Mouse (Mus musculus) embryonic facial prominence, embryonic 10.5 days (tissue): ENCODE results near the gene Gm42742. TPM values are rescaled to one million over a fixed set of nuclear protein-coding genes. Genes with fewer than 3 reads are reported as not detected.

Experiments
- DNase-seq: peaks from one replicate; pipeline ENCODE4 v3.0.0-alpha.2; 2017; ENCODE audit warnings: low spot score
- H3K27ac ChIP-seq: fragments of 300-500 bp; sonication (generic); replicated peaks from 2 replicates; pipeline ENCODE4 v1.5.1; 2016; ENCODE audit warnings: mild to moderate bottlenecking
- H3K27me3 ChIP-seq: fragments of 300-500 bp; sonication (generic); replicated peaks from 2 replicates; pipeline ENCODE4 v1.6.1; 2016; ENCODE audit warnings: low read depth, mild to moderate bottlenecking; ENCODE audit not compliant: poor library complexity, severe bottlenecking
- H3K36me3 ChIP-seq: fragments of 300-500 bp; sonication (generic); replicated peaks from 2 replicates; pipeline ENCODE4 v1.6.1; 2016; ENCODE audit warnings: mild to moderate bottlenecking, moderate library complexity
- H3K4me1 ChIP-seq: fragments of 300-500 bp; sonication (generic); 2 replicates; pipeline ENCODE4 v1.6.1; 2016
- H3K4me3 ChIP-seq: fragments of 300-500 bp; sonication (generic); 2 replicates; pipeline ENCODE4 v1.5.1; 2016; ENCODE audit warnings: mild to moderate bottlenecking, moderate library complexity
- H3K9me3 ChIP-seq: fragments of 300-500 bp; sonication (generic); 2 replicates; pipeline ENCODE4 v1.6.1; 2016; ENCODE audit warnings: mild to moderate bottlenecking
- WGBS: fragments of 180-500 bp; shearing (Covaris S2); methylation state at CpG from one replicate; pipeline ENCODE4 v1.1.7; 2016; 5-methylcytosine and 5-hydroxymethylcytosine counted together
- microRNA-seq: library from miRNA; unstranded; fragments of <30 nt; microRNA quantifications from one replicate; pipeline ENCODE4, GENCODE M21; 2017
- polyA plus RNA-seq: library from polyadenylated mRNA; unstranded; fragments of >200 nt; fragmentation: Nextera tagmentation; extraction: Ambion mirVana; gene quantifications from 2 replicates; pipeline ENCODE4 v1.2.1, GENCODE M21; 2016

Gm42742 gene
- polyA plus RNA-seq, 1 experiment from 2014 or later: 92.9 TPM

GRCm38 (mm10) chr7:126982054-126982453 is 38.8 kb downstream of the Gm42742 start:
- H3K27ac ChIP-seq: no peak overlapping the region
- WGBS: 95% methylated on average over 4 of the region's 4 CpGs

GRCm38 (mm10) chr7:126981601-126982000 is 39.3 kb downstream of the Gm42742 start:
- Histone ChIP-seq H3K27ac (no peak overlapping the region), H3K4me1 (peaks cover 13% of the 10 kb centered on the region), H3K9me3 (no peaks in the 10 kb centered on the region), H3K36me3 (peaks cover 37% of the 10 kb centered on the region), H3K4me3 (no peak overlapping the region), H3K27me3 (no peaks in the 10 kb centered on the region)
- DNase-seq: no peak
- 96% methylated on average over 2 of the region's 2 CpGs for WGBS

More at GRCm38 (mm10) chr7:126982054-126982453, 38.8 kb downstream of the Gm42742 start:
- no peaks in the 10 kb centered on the region for H3K27me3 ChIP-seq
- no peak for DNase-seq
- H3K4me3 ChIP-seq: no peak overlapping the region
- no peaks in the 10 kb centered on the region for H3K9me3 ChIP-seq
- peaks cover 9% of the 10 kb centered on the region for H3K4me1 ChIP-seq
- H3K36me3 ChIP-seq: peaks cover 37% of the 10 kb centered on the region

GRCm38 (mm10) chr7:126978841-126979240 is 42.1 kb downstream of the Gm42742 start:
- 90% methylated on average over 6 of the region's 6 CpGs for WGBS
- Histone ChIP-seq H3K27me3 (no peaks in the 10 kb centered on the region), H3K27ac (no peak overlapping the region), H3K4me3 (no peak overlapping the region), H3K36me3 (peaks cover 37% of the 10 kb centered on the region), H3K9me3 (no peaks in the 10 kb centered on the region), H3K4me1 (peaks cover 17% of the 10 kb centered on the region)
- DNase-seq: no peak

GRCm38 (mm10) chr7:126976878-126977459 is 43.9 kb downstream of the Gm42742 start:
- peaks cover 17% of the 10 kb centered on the region for H3K4me1 ChIP-seq
- no peaks in the 10 kb centered on the region for H3K27me3 ChIP-seq
- DNase-seq: no peak
- H3K4me3 ChIP-seq: peak overlapping the region; percentile 94
- H3K36me3 ChIP-seq: peaks cover 37% of the 10 kb centered on the region
- peak overlapping the region; percentile 98 for H3K27ac ChIP-seq
- H3K9me3 ChIP-seq: no peaks in the 10 kb centered on the region
- 29% methylated on average over 14 of the region's 14 CpGs for WGBS

GRCm38 (mm10) chr7:126975950-126976866 is 44.7 kb downstream of the Gm42742 start, which contains the start of gene Cdiptos:
Gene Cdiptos, minus strand, starts transcription at chr7:126976098.
- WGBS: under 1% methylated on average over 55 of the region's 55 CpGs
- Histone ChIP-seq H3K4me1 (peaks cover 17% of the 10 kb centered on the region), H3K36me3 (peaks cover 33% of the 10 kb centered on the region), H3K27me3 (no peaks in the 10 kb centered on the region), H3K9me3 (no peaks in the 10 kb centered on the region), H3K4me3 (peak within 1 kb of the TSS; percentile 94), H3K27ac (peak within 1 kb of the TSS; percentile 98)
- DNase-seq: peak; percentile 98

GRCm38 (mm10) chr7:126975893-126975949 is 45.2 kb downstream of the Gm42742 start, which contains the start of gene Cdipt:
Gene Cdipt, plus strand, starts transcription at chr7:126975914.
- no peaks in the 10 kb centered on the region for H3K27me3 ChIP-seq
- H3K4me1 ChIP-seq: peaks cover 17% of the 10 kb centered on the region
- H3K27ac ChIP-seq: peak within 1 kb of the TSS; percentile 98
- H3K9me3 ChIP-seq: no peaks in the 10 kb centered on the region
- peak within 1 kb of the TSS; percentile 94 for H3K4me3 ChIP-seq
- 5% methylated on average over 1 of the region's 1 CpGs for WGBS
- no peak for DNase-seq
- peaks cover 29% of the 10 kb centered on the region for H3K36me3 ChIP-seq

- H3K4me1 ChIP-seq: peaks cover 17% of the 10 kb centered on the region
- peaks cover 27% of the 10 kb centered on the region for H3K36me3 ChIP-seq
- H3K27me3 ChIP-seq: no peaks in the 10 kb centered on the region
- no peaks in the 10 kb centered on the region for H3K9me3 ChIP-seq
- peak overlapping the region; percentile 94 for H3K4me3 ChIP-seq
- 13% methylated on average over 8 of the region's 8 CpGs for WGBS
- no peak for DNase-seq
- H3K27ac ChIP-seq: peak overlapping the region; percentile 98
Measured at GRCm38 (mm10) chr7:126975493-126975892, 45.4 kb downstream of the Gm42742 start.

GRCm38 (mm10) chr7:126967361-126967760 is 53.5 kb downstream of the Gm42742 start:
- Histone ChIP-seq H3K4me1 (peaks cover 7% of the 10 kb centered on the region), H3K36me3 (no peaks in the 10 kb centered on the region), H3K27me3 (peaks cover 22% of the 10 kb centered on the region), H3K4me3 (no peak overlapping the region), H3K9me3 (no peaks in the 10 kb centered on the region), H3K27ac (no peak overlapping the region)
- WGBS: 68% methylated on average over 6 of the region's 6 CpGs
- no peak for DNase-seq

GRCm38 (mm10) chr7:126965568-126965967 is 55.3 kb downstream of the Gm42742 start:
- Histone ChIP-seq H3K9me3 (no peaks in the 10 kb centered on the region), H3K4me3 (no peak overlapping the region), H3K36me3 (no peaks in the 10 kb centered on the region), H3K27ac (no peak overlapping the region), H3K4me1 (peaks cover 7% of the 10 kb centered on the region), H3K27me3 (peaks cover 36% of the 10 kb centered on the region)
- DNase-seq: no peak
- 89% methylated on average over 3 of the region's 3 CpGs for WGBS

Small RNA genes lying within 50 kb of the gene (microRNA-seq; reads per million reads assigned to microRNA genes)
- gene Gm44343: not detected

Other genes with a start within 250 kb of the Gm42742 start
- 51.1 and 64.4 TPM in 2 replicates for gene Ypel3, start 244.1 kb downstream of the Gm42742 start, polyA plus RNA-seq
- 0.36 and 0.60 TPM in 2 replicates for gene Tbx6, start 239.6 kb downstream of the Gm42742 start, polyA plus RNA-seq
- 390 and 408 TPM in 2 replicates for gene Ppp4c, start 228.6 kb downstream of the Gm42742 start, polyA plus RNA-seq
- gene Fam57b, start 223.4 kb downstream of the Gm42742 start, polyA plus RNA-seq: 0.80 and 1.2 TPM in 2 replicates
- gene 4930451I11Rik, start 189.5 kb downstream of the Gm42742 start, polyA plus RNA-seq: not detected in 2 replicates
- 3.1 and 5.5 TPM in 2 replicates for gene Doc2a, start 173.7 kb downstream of the Gm42742 start, polyA plus RNA-seq
- gene Hirip3, start 159.1 kb downstream of the Gm42742 start, polyA plus RNA-seq: 49.3 and 57.0 TPM in 2 replicates
- 114 and 118 TPM in 2 replicates for gene Ino80e, start 158.7 kb downstream of the Gm42742 start, polyA plus RNA-seq
- 55.3 and 56.9 TPM in 2 replicates for gene Taok2, start 136.4 kb downstream of the Gm42742 start, polyA plus RNA-seq
- gene Tmem219, start 98.2 kb downstream of the Gm42742 start, polyA plus RNA-seq: 16.7 and 21.3 TPM in 2 replicates
- gene Kctd13, start 92.2 kb downstream of the Gm42742 start, polyA plus RNA-seq: 20.2 and 21.3 TPM in 2 replicates
- 0.14 and 0.15 TPM in 2 replicates for gene Asphd1, start 71.5 kb downstream of the Gm42742 start, polyA plus RNA-seq
- gene Sez6l2, start 70.5 kb downstream of the Gm42742 start, polyA plus RNA-seq: 0.77 and 1.2 TPM in 2 replicates
- 79.9 and 85.2 TPM in 2 replicates for gene Cdipt, start 45.2 kb downstream of the Gm42742 start, polyA plus RNA-seq
- 0.50 and 0.77 TPM in 2 replicates for gene Cdiptos, start 45.0 kb downstream of the Gm42742 start, polyA plus RNA-seq
- 4.1 TPM in 2 replicates for gene Mvp, start 6.5 kb downstream of the Gm42742 start, polyA plus RNA-seq
- 0.78 TPM in 1 of 2 replicates, not detected in the other for gene Pagr1b, start 4.6 kb downstream of the Gm42742 start, polyA plus RNA-seq
- 41.1 and 107 TPM in 2 replicates for gene Pagr1a, start 3.7 kb downstream of the Gm42742 start, polyA plus RNA-seq
- 2.7 and 3.4 TPM in 2 replicates for gene Prrt2, start 114 bp upstream of the Gm42742 start, polyA plus RNA-seq
- 63.6 and 68.8 TPM in 2 replicates for gene Maz, start 5.9 kb upstream of the Gm42742 start, polyA plus RNA-seq
- gene Kif22, start 21.4 kb upstream of the Gm42742 start, polyA plus RNA-seq: 200 and 207 TPM in 2 replicates
- gene Zg16, start 66.2 kb upstream of the Gm42742 start, polyA plus RNA-seq: not detected in 2 replicates
- gene AI467606, start 70.3 kb upstream of the Gm42742 start, polyA plus RNA-seq: 0.54 and 1.4 TPM in 2 replicates
- gene Qprt, start 101.1 kb upstream of the Gm42742 start, polyA plus RNA-seq: 3.7 and 4.1 TPM in 2 replicates
- 0.04 and 0.09 TPM in 2 replicates for gene Spn, start 116.7 kb upstream of the Gm42742 start, polyA plus RNA-seq
- 89.9 and 93.4 TPM in 2 replicates for gene Cd2bp2, start 175.0 kb upstream of the Gm42742 start, polyA plus RNA-seq
- gene Tbc1d10b, start 187.4 kb upstream of the Gm42742 start, polyA plus RNA-seq: 31.3 and 34.4 TPM in 2 replicates
- gene Mylpf, start 187.8 kb upstream of the Gm42742 start, polyA plus RNA-seq: 9.3 and 10.7 TPM in 2 replicates
- 73.5 and 75.8 TPM in 2 replicates for gene Zfp553, start 212.0 kb upstream of the Gm42742 start, polyA plus RNA-seq
- 27.3 and 30.0 TPM in 2 replicates for gene Sept1, start 212.0 kb upstream of the Gm42742 start, polyA plus RNA-seq
- 65.1 and 69.1 TPM in 2 replicates for gene Zfp771, start 223.2 kb upstream of the Gm42742 start, polyA plus RNA-seq
- 363 and 380 TPM in 2 replicates for gene Dctpp1, start 239.6 kb upstream of the Gm42742 start, polyA plus RNA-seq